Mouse (Mus musculus) ES-CJ7 (cell line): ENCODE measurements around the gene Arid3a.

Source experiments
- DNase-seq: peaks from one replicate; pipeline ENCODE4 v3.0.0; 2011; ENCODE audit warnings: low read depth, low spot score

The Arid3a gene

DNA sequence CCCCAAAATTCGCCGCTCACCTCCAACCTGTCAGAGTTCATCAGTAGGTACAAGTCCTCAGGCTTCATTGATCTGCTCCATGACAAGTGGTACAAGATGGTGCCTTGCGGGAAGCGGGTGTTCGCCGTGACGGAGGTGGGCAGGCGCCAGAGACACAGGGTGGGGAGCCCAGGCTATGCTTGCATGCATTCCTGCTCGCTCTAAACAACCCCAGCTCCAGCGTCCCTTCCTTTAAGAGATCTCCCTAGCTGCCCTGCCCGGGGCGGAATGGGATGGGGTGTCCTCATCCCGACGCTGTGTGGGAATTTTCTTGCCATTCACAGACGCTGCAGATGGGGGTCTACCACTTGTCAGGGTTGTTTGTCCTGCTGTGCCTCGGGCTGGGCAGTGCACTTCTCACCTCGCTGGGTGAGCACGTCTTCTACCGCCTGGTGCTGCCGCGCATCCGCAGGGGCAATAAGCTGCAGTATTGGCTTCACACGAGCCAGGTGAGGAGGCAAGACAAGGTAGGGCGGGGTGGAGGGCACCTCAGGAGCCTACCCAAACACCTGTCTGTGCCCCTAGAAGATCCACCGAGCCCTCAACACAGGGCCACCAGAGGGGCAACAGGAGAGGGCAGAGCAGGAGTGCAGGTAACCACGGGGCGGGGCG is 49.4 kb downstream of the Arid3a start:
- no peak for DNase-seq

DNA sequence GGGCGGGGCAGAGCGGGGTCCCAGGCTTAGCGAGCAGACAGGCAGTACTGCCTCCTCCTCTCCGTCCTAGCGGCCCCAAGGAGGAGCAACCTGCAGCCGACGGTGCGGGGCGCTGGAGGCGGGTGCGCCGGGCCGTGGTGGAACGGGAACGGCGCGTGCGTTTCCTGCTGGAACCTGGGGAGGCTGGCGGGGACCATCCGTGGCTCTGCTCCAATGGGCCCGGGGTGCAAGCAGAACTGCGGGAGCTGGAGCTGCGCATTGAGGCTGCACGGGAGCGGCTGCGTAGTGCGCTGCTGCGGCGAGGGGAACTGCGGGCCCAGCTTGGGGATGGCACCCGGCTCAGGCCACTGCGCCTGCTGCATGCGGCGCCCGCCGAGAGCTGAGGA is 49.9 kb downstream of the Arid3a start:
- no peak for DNase-seq

DNA sequence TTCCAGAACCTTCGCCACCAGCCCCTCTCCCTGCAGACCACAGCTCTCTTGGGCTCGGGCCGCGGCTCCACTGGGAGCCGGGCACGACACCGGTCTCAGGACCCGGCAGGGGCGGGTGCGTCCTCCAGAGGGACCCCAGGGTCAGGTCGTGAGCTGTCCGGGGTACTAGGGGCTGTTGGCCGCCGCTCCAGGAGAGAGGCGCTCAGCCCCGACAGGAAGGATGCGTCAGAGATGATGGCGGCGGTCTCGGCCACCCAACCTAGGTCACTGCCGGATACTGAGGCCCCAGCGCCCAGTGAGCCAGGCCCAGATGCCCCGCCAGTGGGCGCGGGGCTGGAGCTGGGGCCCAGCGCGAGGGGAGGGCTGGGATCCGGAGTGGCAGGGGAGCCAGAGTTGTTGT is 50.5 kb downstream of the Arid3a start:
- no peak for DNase-seq

DNA sequence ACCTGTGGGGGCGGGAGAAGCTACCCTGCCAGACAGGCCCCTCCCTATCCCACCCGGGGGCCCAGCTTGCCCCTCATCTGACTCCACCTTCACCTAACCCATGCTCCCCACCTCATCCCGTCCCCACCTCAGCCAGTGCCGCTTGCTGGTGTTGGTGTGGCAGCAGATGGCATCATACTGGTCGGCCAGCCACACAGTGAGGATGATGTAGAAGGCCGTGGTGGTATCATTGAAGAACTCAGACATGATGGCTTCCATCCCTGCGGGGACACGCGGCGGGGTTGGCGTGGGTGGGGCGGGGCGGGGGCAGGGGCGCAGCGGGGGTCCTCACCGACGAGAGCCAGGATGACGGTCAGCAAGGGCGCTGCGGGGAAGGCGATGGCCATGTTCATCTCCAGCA is 51.2 kb downstream of the Arid3a start:
- no peak for DNase-seq

DNA sequence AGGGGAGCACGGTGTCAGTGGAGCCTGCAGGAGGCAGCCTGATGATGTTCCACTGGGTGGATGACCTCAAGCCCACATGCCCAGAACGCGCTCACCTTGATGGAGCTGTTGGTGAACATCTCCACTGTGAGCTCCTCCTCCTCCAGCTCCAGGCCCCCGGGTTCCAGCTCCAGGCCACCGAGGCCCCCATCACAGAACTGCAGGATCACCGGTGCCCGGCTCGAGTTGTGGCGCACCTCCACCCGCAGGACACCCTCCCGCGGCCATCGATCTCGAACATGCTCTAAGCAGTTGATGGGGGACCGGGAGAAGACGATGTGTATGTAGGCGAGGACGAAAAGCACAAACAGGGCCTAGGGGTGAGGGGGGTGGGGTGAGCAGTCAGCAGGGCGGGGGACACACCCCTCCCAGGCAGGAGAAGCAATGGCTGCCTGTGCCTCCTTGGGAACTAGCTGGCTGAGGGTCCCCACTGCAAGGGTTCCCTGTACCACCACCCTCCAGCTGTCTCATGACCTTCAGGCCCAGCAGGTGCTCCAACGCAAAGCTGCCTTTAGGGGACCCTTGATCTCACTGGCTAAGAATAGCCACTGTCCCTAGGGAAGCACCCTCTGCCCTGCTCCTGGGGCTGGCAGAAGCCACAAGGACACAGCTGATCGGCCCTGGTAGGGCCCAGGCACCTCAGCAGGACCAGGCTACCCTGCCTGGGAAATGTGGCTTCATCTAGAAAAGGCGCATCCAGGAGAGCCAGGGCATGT is 52.7 kb downstream of the Arid3a start:
- no peak for DNase-seq

DNA sequence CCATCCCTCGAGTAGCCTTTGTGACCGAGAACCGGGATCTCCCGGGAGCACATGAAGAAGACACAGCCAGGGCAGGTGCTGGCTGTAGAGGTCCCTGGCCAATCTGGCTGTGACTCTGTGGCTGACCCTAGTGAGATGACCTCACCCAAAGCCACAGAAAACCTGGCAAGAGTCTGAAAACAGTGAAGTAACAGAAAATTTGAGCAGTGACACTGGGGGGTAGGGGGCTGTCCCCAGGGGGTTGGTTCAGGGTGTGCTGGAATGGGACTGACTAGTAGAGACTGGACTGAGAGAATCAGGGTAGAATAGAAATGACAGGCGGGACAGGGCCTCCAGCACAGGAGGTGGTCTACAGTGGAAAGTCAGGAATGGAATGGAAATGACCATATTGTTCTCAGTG is 56.4 kb downstream of the Arid3a start:
- DNase-seq, result no peak

DNA sequence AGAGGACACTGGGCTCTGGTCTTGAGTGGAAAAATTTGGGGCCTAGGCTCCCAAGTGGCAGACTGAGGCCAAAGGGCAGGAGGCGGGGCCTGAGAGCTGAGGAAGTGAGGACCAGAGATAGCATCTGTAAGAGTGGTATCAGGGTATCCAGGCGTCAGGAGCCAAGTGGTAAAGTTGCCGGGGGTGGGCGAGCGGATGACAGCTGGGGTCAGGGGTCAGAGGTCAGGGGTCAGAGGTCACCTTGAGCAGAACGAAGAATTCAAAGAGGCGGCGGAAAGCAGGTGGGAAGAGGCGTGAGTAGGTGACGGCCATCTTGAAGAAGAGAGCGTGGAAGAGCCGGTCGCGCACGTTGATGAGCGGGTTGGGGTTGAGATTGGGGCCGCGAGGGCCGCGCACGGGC is 56.8 kb downstream of the Arid3a start:
- peak; percentile 77 for DNase-seq

DNA sequence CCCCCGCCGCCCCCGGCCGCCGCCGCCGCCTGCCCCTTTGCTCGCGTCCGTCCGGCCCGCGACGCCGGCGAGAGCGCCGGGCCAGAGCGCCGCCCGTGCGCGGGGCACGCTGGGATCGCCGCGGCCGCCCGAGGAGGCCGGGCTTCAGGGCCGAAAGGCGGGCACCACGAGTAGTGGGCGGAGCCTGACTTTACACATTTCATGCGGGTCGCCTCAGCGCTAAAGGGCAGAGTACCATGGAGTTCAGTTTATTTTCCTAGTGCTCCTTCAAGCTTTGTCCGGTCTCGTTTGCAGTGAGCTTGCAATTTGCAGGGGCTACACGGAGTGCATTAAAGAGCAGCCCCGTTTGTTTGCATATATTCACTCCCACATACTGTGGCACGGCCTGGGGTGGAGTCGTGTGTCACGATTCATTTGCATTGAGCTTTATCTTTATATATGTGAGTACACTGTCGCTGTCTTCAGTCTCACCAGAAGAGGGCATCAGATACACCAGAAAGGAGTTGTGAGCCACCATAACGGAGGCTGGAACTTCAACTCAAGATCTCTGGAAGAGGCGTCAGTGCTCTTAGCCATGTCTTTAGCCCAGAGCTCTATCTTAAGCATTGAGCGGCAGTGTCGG is 57.5 kb downstream of the Arid3a start, which contains the start of gene Tmem259:
Gene Tmem259 (minus strand): TSS at position 136 of the 622 bp plus-strand sequence.
- DNase-seq, result peak; percentile 93

DNA sequence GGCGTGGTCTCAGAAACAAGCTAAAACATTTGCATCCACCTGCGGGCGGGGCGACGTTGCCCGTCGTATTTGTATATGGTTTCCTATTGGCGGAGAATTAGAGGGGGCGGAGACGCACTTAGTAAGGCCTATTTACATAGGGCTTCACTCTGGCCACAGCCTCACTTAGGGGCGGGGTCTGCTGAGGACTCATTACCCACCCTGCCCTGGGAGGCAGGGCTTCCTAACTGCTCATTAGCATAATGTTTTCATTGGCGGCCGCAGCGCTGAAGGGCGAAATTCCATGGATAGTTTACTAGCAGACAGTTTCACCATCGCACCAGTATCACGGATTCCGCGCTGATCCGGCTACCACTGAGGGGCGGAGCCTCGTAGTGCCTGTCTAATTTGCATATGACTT is 58.0 kb downstream of the Arid3a start:
- DNase-seq, result peak; percentile 100

DNA sequence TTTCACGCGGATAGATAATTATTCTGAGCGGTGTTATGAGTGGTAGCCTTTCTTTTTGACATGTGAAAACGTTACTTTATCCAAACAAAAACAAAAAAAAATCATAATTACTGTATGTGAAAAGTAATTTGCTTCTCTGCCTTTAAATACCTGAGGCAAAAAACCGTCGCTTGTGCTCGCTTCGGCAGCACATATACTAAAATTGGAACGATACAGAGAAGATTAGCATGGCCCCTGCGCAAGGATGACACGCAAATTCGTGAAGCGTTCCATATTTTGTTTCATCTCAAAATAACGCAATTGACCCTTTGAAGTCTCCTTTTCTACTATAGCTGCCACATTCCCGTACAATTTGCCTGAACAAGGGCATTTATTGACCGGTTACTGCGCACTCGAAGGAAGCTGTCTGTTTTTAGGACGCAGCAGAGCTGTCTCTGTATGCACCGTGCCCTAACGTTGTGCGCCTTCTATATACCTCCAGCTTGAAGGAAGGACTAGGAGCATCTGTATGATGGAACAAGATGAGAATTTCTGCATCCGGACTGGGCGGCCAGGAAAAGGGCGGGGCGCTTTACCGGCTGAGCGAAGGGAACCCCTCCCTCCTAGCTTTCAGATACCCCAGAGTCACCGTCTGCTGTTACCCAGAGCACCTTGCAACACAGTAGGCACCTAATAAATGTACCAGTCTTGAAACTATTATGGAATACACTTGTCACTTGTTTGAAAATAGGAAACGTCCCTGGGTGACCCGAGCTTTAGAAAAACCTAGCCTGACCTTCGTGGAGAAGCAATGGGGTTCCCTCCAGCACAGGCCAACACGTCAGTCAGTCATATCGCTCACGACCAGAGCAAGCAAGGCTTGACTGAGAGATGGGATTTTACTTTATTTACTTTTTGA is 58.7 kb downstream of the Arid3a start:
- DNase-seq, result peak; percentile 77

DNA sequence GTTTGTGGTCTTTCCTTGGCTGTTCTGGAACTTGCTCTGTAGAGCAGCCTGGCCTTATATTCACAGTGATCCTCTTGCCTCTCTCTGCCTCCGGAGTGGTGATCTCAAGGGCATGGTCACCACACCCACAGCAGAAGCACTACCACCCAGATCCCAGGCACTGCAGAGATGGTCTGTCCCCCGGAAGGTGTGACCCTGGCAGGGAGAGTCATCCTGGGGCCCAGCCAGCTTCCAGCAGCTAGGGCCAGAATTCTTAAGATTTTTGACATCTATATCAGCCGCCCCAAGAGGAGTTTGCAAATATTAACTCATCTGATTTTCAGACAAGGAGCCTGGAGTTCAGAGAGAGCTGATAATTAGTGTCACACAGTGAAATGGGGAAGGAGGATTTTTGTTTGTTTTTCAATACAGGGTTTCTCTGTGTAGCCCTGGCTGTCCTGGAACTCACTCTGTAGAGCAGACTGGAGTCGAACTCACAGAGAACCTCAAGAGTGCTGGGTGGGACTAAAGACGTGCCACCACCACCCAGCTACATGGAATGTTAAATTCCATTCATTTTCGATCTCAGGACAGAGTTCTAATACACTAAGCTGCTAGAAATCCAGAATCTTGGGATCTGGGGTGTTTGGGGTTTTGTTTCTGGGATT is 59.5 kb downstream of the Arid3a start:
- DNase-seq, result no peak

DNA sequence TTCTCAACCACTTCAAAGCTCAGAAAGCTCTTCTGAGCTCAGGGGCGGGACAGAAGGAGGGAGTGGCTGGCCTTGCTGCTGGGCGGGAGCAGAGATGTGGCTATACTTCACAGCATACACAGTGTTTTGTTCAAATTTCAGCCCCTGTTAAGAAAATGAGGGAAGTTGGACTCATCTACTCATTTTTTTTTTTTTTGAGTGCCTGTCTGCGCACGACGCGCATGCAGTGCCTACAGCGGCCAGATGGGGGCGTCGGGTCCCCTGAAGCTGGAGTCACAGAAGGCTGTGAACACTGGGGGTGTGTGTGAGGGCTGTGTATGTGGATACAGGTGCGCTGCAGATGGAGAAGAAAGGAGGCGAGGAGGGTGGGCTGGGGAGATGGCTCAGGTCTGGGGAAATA is 60.1 kb downstream of the Arid3a start:
- peak; percentile 89 for DNase-seq

DNA sequence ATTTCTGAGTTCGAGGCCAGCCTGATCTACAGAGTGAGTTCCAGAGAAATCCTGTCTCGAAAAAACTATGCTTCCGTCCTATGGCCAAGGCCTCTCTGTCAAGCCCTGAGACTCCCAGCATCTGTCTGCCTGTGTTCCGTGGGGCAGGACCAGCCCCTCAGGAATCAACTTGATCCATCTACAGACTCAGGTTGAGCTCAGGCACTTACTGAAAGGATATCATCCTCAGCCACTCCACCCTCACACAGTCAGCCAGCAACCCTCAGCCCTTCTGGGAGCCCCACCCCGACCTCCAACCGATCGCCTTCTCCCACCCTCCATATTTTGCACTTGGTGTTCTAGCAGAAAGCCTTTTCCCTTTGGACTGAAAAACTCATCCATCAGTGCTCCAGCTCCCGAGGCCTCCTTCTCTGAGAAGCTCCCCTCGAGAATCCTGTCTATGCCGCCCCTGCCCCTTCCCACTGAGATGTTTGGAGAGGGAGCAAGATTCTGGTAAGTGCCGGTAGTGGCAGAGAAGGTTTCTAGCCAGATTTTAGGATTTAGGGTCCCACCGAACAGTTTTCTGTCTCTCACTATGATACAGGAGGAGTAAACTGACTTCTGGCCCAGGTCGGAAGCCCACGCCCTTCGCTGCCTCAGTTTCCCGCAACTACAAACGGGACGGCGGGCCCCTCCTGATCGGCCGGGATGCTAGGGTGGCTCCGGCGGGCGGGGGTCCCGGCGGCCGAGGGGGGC is 61.1 kb downstream of the Arid3a start:
- no peak for DNase-seq

DNA sequence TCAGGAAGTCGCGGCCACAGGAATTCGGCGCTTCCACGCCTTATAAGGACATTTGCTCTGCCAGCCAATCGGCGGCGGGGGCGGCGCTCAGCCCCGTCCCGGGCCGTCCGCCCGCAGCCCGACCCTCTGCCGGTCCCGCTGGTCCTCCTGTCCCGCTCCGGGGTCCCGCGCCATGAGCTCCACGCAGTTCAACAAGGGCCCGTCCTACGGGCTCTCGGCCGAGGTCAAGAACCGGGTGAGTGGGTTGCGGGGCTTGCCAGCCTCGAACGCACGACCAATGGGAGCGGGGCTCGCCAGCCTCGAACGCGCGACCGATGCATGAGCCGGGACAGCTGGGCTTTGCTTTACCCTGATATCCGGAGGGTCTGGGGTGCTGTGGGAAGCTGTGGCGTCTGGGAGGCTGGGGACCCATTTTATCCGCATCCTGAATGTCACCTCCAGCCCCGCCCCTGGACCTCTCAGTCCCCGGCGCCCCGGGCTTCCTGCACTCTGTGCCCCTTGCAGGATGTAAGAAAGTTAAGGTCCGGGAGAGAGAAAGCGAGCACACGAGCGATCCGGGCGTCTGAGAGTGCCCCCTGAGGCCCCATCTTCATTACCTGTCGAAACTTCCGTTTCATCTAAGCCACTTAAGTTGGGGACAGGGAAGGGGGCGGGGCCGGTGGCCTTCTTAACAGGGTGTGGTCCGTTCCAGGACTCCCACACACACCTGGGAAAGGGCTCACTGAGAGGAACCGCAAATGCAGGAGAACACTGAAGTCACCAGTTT is 61.8 kb downstream of the Arid3a start, which contains the start of gene Cnn2:
Gene Cnn2 (plus strand): TSS at position 79 of the 766 bp plus-strand sequence.
- DNase-seq, result no peak

DNA sequence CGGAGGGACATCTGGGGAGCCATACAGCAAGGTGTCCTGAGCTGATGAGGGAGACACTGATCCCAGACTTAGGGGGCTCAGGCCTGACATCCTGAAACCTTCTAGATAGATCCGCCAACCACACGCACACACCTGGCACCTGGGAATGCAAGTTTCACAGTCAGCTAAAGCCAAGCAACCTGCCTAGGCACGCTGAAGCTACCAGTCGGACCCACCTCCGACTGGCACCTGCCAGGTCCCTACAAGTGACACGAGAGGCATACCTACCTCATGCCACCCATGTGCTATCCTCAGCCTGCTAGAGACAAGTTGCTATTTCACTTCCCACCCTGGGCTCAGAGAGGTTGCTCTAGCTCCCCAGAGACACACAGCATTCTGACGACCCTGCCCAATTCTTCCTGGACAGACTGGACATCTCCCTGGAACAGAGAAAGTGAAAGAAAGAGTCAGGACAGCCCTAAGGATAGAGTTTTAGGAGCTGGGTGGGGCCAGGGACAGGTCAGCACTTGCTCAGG is 62.5 kb downstream of the Arid3a start:
- DNase-seq, result no peak

DNA sequence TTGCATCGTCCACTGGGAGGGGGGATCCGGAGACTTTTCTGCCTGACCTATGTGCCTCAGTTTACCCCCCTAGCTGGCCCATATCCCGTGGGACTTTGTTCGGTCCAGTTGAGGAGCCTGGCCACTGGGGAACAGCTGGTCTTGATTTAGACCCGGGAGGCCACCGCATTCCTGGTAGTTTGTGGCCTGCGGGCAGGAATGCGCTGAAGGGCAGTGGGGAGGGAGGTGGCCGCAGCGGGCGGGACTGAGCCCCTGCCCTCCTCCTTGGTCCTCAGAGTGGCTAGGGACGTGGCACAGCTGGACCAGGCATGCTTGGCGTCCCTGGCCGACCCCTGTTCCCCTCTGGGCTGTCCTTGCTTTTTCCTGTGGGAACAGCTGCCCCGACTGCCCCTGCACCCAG is 63.0 kb downstream of the Arid3a start:
- DNase-seq, result no peak

DNA sequence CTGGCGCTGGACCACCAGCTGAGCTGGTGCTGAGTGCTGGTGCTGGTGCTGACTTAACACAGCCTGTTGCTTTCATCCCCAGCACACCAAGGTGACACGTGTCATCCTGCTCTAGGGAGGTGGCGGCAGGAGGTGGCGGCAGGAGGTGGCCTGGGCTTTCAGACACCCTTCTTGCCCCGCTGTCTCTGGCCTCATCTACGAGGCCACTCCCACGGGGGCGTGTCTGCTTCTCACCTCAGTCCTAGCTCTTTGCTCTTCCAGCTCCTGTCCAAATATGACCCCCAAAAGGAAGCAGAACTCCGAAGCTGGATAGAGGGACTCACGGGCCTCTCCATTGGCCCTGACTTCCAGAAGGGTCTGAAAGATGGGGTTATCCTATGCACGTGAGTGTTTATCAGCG is 64.3 kb downstream of the Arid3a start:
- DNase-seq, result peak; percentile 62

DNA sequence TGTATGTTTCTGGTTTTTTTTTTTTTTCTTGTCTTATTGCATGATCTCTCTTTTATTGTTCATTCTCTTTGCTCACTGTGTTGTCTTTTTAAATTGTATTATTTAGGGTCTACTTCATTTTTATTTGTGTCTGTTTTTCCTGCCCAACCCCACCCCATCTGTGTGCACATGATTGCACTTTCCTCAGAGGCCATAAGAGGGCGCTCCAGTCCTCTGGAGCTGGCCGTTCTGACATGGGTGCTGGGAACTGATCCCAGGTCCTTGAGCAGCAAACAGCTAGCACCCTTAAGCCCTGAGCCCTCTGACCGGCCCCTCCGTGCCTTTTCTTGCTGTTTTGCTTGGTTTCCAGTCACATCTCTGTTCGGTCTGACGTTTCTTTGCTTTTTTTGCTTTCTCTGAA is 64.7 kb downstream of the Arid3a start:
- no peak for DNase-seq

DNA sequence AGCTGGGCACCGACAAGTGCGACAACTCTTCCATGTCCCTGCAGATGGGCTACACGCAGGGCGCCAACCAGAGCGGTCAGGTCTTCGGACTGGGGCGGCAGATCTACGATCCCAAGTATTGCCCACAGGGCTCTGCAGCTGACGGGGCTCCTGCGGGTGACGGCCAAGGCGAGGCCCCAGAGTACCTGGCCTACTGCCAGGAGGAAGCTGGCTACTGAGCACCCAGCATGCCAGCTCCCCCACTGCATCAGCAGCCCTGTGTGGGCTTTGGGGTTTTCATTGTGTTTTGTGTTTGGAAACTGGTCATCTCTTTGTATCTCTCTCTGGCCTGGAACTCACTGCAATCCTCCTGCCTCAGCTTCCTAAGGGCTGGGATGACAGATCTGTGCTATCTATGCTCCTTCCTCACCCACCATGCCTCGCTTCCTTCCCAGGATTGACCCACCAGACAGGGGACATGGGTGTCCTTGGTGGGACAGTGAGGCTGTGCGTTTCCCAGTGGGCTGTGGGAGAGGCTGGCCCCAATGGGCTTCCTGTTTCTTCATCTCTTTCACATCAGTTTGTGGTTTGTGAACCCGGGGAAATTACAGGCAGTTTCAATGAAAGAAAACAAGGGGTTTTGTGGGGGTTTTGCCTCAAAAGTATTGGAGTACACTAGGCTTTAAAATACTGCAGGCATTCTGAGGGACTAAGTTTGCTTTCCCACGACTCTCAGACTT is 67.7 kb downstream of the Arid3a start:
- no peak for DNase-seq
